Mouse (Mus musculus): ENCODE measurements at regions not wholly inside any gene's neighbourhood (a gene's known extent, or its start where the extent isn't known, plus 50 kb on each side); places are given as distances from the start of the nearest gene placed in this dataset.

DNA sequence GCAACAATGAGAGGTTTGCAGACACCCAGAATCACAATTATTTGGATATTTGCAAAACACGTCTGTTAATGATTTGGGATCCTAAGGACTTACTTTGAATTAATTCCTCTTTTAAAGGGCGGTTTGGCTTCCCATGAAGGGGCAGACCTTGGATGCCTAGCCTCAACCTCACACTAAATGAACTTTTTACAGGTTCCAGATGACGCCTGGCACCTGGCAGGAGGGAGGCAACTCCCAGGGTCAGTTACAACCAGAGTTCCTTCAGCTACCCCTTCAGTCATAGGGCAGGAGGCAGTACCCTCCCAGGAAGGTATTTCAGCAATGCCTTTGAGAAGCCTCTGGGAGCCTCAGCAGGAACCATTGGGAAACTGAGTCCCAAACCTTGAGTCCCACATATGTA, 57.9 kb upstream of the Stx18 start:
- no peaks in the 10 kb centered on the region for H3K36me3 ChIP-seq (ENCODE audit: control insufficient read depth, insufficient read depth, low read length)
- H3K27me3 ChIP-seq (ENCODE audit: control insufficient read depth, insufficient read depth, low read depth, low read length), result no peaks in the 10 kb centered on the region
- no peak overlapping the region for H3K4me3 ChIP-seq (ENCODE audit: low read length)
- WGBS, result 75% methylated on average over 3 of the region's 3 CpGs
- no peak overlapping the region for H3K27ac ChIP-seq (ENCODE audit: low read length)
- H3K9ac ChIP-seq (ENCODE audit: low read length), result no peak overlapping the region
- no peaks in the 10 kb centered on the region for H3K9me3 ChIP-seq (ENCODE audit: control insufficient read depth, low read length)
- no peaks in the 10 kb centered on the region for H3K4me1 ChIP-seq (replicated peaks; ENCODE audit: control insufficient read depth, insufficient read depth, low read length)
- ATAC-seq (ENCODE audit: low read depth), result no peak
- no peak overlapping the region for H3K4me2 ChIP-seq (ENCODE audit: low read depth, low read length)

DNA sequence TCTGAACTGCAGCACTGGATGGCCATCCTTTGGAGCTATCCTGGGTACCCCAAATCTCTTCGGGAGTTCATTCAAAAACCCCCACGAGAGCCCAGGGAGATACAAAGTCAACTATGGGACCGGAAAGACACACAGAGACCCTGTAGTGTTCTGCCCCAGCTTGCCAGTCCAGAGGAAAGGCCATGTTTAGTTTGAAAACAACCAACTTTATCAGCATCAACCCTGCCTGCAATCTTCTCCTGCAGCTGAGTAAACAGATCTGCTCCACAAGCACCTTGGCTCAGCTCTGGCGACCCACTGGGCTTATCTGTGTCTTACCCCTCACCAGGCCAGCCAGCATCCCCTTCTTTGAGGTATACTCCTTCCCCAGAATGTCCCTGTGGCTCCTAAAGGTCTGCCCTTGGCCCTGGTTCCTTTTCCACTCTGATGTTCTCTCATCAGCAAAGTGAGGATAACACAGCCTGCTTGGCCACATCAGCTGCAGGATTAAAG, 61.6 kb upstream of the Stx18 start:
- H3K9me3 ChIP-seq (ENCODE audit: control insufficient read depth, low read length), result no peaks in the 10 kb centered on the region
- H3K4me2 ChIP-seq (ENCODE audit: low read depth, low read length), result no peak overlapping the region
- H3K4me1 ChIP-seq (replicated peaks; ENCODE audit: control insufficient read depth, insufficient read depth, low read length), result no peaks in the 10 kb centered on the region
- H3K9ac ChIP-seq (ENCODE audit: low read length), result no peak overlapping the region
- no peak overlapping the region for H3K27ac ChIP-seq (ENCODE audit: low read length)
- no peaks in the 10 kb centered on the region for H3K36me3 ChIP-seq (ENCODE audit: control insufficient read depth, insufficient read depth, low read length)
- no peak for ATAC-seq (ENCODE audit: low read depth)
- no peaks in the 10 kb centered on the region for H3K27me3 ChIP-seq (ENCODE audit: control insufficient read depth, insufficient read depth, low read depth, low read length)
- H3K4me3 ChIP-seq (ENCODE audit: low read length), result no peak overlapping the region
- 27% methylated on average over 4 of the region's 4 CpGs for WGBS

DNA sequence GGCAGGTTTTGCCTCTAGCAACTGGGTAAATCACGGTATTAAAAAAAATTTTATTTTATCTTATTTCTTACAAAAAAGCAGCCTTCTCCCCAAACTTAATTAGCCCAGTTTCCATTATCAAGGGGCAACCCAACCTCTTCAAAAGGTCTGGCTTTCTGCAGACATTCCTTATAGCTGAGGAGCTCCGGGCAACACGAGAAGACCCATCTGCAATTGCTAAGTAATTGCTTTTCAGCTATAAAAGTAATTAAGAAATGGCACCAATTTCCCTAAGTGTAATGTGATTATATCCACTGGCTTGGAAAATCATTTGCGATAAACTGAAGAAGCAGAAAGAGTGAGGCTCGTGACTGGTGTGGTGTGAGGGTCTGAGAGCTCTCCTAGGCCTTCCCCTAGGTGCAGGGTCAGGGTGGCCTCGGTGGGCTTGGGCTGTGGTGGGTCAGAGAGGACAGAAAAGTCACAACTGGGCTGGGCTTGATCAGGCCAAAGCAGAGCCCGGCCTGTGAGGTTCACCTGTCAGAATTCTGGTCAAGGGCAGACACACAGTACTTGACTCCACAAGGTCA, 65.5 kb upstream of the Stx18 start:
- Histone ChIP-seq H3K27me3 (ENCODE audit: control insufficient read depth, insufficient read depth, low read depth, low read length) (peaks cover 19% of the 10 kb centered on the region), H3K4me3 (ENCODE audit: low read length) (no peak overlapping the region), H3K9ac (ENCODE audit: low read length) (no peak overlapping the region), H3K4me1 (replicated peaks; ENCODE audit: control insufficient read depth, insufficient read depth, low read length) (no peaks in the 10 kb centered on the region), H3K9me3 (ENCODE audit: control insufficient read depth, low read length) (no peaks in the 10 kb centered on the region), H3K4me2 (ENCODE audit: low read depth, low read length) (no peak overlapping the region), H3K36me3 (ENCODE audit: control insufficient read depth, insufficient read depth, low read length) (no peaks in the 10 kb centered on the region), H3K27ac (ENCODE audit: low read length) (no peak overlapping the region)
- no peak for ATAC-seq (ENCODE audit: low read depth)
- WGBS, result 81% methylated on average over 7 of the region's 7 CpGs

DNA sequence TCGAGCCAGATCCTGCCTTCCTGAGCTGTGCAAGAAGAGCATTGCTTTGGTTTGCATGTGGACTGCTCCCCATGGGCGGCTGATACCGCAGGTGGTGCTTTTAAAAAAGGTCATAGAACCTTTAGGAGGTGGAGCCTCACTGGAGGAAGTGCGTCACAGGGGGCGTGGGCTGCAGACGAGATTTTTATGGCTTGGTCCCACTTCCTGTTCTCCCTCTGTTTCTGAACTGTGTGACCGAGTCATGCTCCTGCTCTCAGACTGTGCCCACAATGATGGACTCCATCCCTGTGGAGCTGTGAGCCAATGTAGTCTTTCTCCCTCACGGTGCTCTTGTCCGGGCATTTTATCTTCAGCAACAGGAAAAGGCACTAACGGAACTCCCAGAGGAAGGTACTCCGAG, 66.8 kb upstream of the Stx18 start:
- Histone ChIP-seq H3K36me3 (ENCODE audit: control insufficient read depth, insufficient read depth, low read length) (no peaks in the 10 kb centered on the region), H3K27me3 (ENCODE audit: control insufficient read depth, insufficient read depth, low read depth, low read length) (peaks cover 28% of the 10 kb centered on the region), H3K4me3 (ENCODE audit: low read length) (no peak overlapping the region), H3K9ac (ENCODE audit: low read length) (no peak overlapping the region), H3K9me3 (ENCODE audit: control insufficient read depth, low read length) (no peaks in the 10 kb centered on the region), H3K27ac (ENCODE audit: low read length) (no peak overlapping the region), H3K4me2 (ENCODE audit: low read depth, low read length) (no peak overlapping the region), H3K4me1 (replicated peaks; ENCODE audit: control insufficient read depth, insufficient read depth, low read length) (no peaks in the 10 kb centered on the region)
- 52% methylated on average over 11 of the region's 11 CpGs for WGBS
- ATAC-seq (ENCODE audit: low read depth), result no peak

DNA sequence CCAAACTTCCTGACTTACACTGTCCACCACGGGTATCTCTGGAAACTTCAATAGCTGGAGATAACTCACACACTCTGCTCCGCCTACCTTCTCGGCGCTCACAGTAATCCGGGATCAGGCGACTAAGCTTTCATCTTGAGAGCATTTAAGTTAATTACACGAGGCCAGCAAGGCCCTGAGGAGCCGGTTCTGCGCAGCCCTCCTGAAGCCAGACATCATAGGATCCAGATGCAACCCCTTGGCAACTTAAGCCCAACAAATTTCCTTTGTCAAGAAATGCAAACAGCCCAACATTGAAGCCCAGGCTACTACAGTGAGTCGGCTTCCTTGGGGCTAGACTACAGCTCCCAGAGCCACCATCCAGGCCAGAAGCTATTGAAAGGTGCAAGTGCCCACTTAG, 69.9 kb upstream of the Stx18 start:
- no peak overlapping the region for H3K4me3 ChIP-seq (ENCODE audit: low read length)
- H3K27me3 ChIP-seq (ENCODE audit: control insufficient read depth, insufficient read depth, low read depth, low read length), result peaks cover 32% of the 10 kb centered on the region
- no peak overlapping the region for H3K9ac ChIP-seq (ENCODE audit: low read length)
- ATAC-seq (ENCODE audit: low read depth), result no peak
- H3K27ac ChIP-seq (ENCODE audit: low read length), result no peak overlapping the region
- 11% methylated on average over 10 of the region's 10 CpGs for WGBS
- no peaks in the 10 kb centered on the region for H3K9me3 ChIP-seq (ENCODE audit: control insufficient read depth, low read length)
- no peaks in the 10 kb centered on the region for H3K4me1 ChIP-seq (replicated peaks; ENCODE audit: control insufficient read depth, insufficient read depth, low read length)
- H3K4me2 ChIP-seq (ENCODE audit: low read depth, low read length), result no peak overlapping the region
- H3K36me3 ChIP-seq (ENCODE audit: control insufficient read depth, insufficient read depth, low read length), result no peaks in the 10 kb centered on the region

DNA sequence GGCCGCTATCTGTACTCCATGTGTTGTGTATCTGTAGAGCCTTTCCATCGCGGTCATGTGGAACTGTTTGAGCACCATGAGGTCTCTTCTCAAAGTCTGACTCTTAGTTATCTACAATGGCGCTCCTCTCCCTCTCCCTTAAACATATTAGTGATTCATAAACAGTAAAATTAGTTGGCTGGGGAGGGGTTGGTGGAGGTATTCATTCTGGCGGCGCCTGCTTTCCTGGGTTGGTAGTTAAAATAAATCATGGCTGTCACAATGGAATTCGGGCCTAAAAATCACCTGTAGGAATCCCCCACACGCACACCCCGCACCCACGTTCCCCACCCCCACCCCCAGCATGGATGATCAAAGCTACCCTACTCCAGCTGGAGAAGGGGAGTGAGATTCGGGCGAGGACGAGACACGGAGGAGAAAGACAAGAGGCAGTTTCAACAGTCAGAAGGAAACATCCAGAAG, 70.6 kb upstream of the Stx18 start:
- no peaks in the 10 kb centered on the region for H3K9me3 ChIP-seq (ENCODE audit: control insufficient read depth, low read length)
- no peak for ATAC-seq (ENCODE audit: low read depth)
- no peak overlapping the region for H3K4me3 ChIP-seq (ENCODE audit: low read length)
- H3K27ac ChIP-seq (ENCODE audit: low read length), result no peak overlapping the region
- H3K36me3 ChIP-seq (ENCODE audit: control insufficient read depth, insufficient read depth, low read length), result no peaks in the 10 kb centered on the region
- H3K4me1 ChIP-seq (replicated peaks; ENCODE audit: control insufficient read depth, insufficient read depth, low read length), result no peaks in the 10 kb centered on the region
- WGBS, result 3% methylated on average over 14 of the region's 14 CpGs
- no peak overlapping the region for H3K9ac ChIP-seq (ENCODE audit: low read length)
- H3K27me3 ChIP-seq (ENCODE audit: control insufficient read depth, insufficient read depth, low read depth, low read length), result peaks cover 32% of the 10 kb centered on the region
- H3K4me2 ChIP-seq (ENCODE audit: low read depth, low read length), result no peak overlapping the region

DNA sequence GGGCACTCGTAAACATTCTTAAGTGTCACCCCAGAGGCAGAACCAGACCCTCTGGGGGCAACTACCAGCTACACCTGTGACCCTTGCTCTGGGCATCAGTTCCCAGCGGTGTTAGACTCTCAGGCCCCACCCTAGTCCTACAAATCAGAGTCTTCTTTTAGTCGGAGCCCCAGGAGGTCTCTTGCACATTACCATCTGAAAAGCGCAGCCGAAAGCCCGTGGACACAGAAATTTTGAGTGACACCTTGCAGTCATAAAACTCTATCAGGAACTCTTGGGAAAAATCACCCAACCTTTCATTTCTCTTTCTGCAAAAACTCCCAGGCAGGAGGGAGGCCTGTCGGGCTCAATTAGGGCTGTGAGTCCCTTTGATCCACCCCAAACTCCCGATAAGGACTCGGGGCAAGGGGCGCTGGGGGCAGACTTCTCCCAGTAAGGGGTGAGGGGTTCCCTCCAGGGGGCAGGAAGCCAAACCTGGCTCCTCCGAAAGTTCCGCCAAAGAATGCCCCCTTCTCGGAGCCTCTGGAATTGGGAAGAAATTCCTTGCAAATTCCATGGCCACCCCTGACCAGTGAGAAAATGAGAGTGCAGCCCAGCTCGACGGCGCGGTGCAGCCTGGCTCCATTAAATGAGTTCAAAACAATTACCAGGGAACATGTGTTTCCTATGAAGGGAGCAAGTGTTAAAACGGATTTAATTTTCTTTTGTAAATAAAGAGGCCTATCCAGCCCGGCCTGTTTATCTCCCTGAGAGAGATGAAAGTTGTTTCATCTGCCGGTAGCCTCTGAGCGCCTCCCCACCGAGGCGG, 71.2 kb upstream of the Stx18 start:
- no peaks in the 10 kb centered on the region for H3K36me3 ChIP-seq (ENCODE audit: control insufficient read depth, insufficient read depth, low read length)
- no peaks in the 10 kb centered on the region for H3K9me3 ChIP-seq (ENCODE audit: control insufficient read depth, low read length)
- no peak for ATAC-seq (ENCODE audit: low read depth)
- H3K4me2 ChIP-seq (ENCODE audit: low read depth, low read length), result no peak overlapping the region
- 9% methylated on average over 23 of the region's 23 CpGs for WGBS
- no peak overlapping the region for H3K9ac ChIP-seq (ENCODE audit: low read length)
- peaks cover 32% of the 10 kb centered on the region for H3K27me3 ChIP-seq (ENCODE audit: control insufficient read depth, insufficient read depth, low read depth, low read length)
- H3K27ac ChIP-seq (ENCODE audit: low read length), result no peak overlapping the region
- no peak overlapping the region for H3K4me3 ChIP-seq (ENCODE audit: low read length)
- H3K4me1 ChIP-seq (replicated peaks; ENCODE audit: control insufficient read depth, insufficient read depth, low read length), result no peaks in the 10 kb centered on the region

DNA sequence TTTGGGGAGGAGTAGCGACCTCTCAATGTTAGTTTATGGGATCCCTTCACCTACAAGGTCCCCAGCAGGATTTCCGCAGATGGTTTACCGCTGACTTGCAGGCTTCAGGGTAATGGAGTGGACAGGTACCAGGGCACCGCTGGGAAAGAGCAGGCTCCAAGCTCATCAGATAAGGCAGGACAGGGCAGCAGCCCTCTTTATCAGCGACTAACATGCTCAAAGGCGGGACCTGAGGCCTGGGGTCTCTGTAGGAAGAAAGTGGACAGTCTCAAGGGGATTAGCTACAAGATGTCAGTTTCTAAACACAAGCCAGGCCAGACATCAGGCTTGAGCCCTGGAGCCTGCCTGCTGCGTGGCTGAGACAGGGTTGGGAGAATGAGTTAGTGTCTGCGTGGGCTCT, 74.9 kb upstream of the Stx18 start:
- Histone ChIP-seq H3K27ac (ENCODE audit: low read length) (no peak overlapping the region), H3K4me2 (ENCODE audit: low read depth, low read length) (no peak overlapping the region), H3K4me1 (replicated peaks; ENCODE audit: control insufficient read depth, insufficient read depth, low read length) (no peaks in the 10 kb centered on the region), H3K9me3 (ENCODE audit: control insufficient read depth, low read length) (no peaks in the 10 kb centered on the region), H3K4me3 (ENCODE audit: low read length) (no peak overlapping the region), H3K9ac (ENCODE audit: low read length) (no peak overlapping the region), H3K36me3 (ENCODE audit: control insufficient read depth, insufficient read depth, low read length) (no peaks in the 10 kb centered on the region), H3K27me3 (ENCODE audit: control insufficient read depth, insufficient read depth, low read depth, low read length) (peaks cover 19% of the 10 kb centered on the region)
- no peak for ATAC-seq (ENCODE audit: low read depth)
- WGBS, result 53% methylated on average over 8 of the region's 8 CpGs

DNA sequence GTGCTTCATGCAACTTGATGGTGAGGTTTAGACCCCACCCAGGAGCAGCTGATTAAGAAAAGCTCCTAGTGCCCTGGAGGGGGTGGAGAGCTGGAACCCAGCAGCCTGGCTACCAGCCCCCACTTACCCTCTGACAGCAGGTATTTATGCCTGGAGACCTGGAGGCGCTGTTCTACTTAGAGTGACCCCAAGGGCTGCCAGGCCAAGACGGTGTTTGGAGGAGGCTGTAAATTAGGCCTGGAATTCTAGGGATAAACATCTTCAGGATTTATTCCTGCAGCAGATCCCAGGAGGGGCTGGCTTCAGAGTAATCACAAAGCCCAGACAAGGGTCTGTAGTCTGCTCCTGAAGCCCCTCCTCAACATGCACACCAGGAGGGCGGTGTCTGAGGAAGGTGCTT, 76.0 kb upstream of the Stx18 start:
- no peak overlapping the region for H3K27ac ChIP-seq (ENCODE audit: low read length)
- WGBS, result 43% methylated on average over 3 of the region's 3 CpGs
- no peak overlapping the region for H3K9ac ChIP-seq (ENCODE audit: low read length)
- no peak overlapping the region for H3K4me3 ChIP-seq (ENCODE audit: low read length)
- no peaks in the 10 kb centered on the region for H3K36me3 ChIP-seq (ENCODE audit: control insufficient read depth, insufficient read depth, low read length)
- no peaks in the 10 kb centered on the region for H3K9me3 ChIP-seq (ENCODE audit: control insufficient read depth, low read length)
- no peak overlapping the region for H3K4me2 ChIP-seq (ENCODE audit: low read depth, low read length)
- no peaks in the 10 kb centered on the region for H3K4me1 ChIP-seq (replicated peaks; ENCODE audit: control insufficient read depth, insufficient read depth, low read length)
- peaks cover 9% of the 10 kb centered on the region for H3K27me3 ChIP-seq (ENCODE audit: control insufficient read depth, insufficient read depth, low read depth, low read length)
- ATAC-seq (ENCODE audit: low read depth), result no peak
